Mouse (Mus musculus) T-cell, adult 2 months (primary cell): ENCODE results near the gene Nemf.
"Not testable (repeated sequence)": the region's sequence is repeated elsewhere in the genome, so short reads cannot be mapped to it uniquely, and the experiment has no call there.

Experiments used
- DNase-seq: peaks from one replicate; pipeline ENCODE4 v3.0.0; 2022; ENCODE audit warnings: low spot score

Nemf gene

GRCm38 (mm10) chr12:69356546-69357299, at the start of gene Nemf:
Nemf (minus strand) TSS chr12:69357165.
- DNase-seq: peak; percentile 79

- no peak for DNase-seq
These were observed 45.7 kb upstream of the Nemf start for GRCm38 (mm10) chr12:69402594-69403167.

- no peak for DNase-seq
These were observed 45.1 kb upstream of the Nemf start for GRCm38 (mm10) chr12:69402100-69402499.

- DNase-seq: no peak
These were observed 43.9 kb upstream of the Nemf start for GRCm38 (mm10) chr12:69400871-69401286.

GRCm38 (mm10) chr12:69400367-69400766, 43.4 kb upstream of the Nemf start:
- DNase-seq: no peak

- no peak for DNase-seq
These were observed 37.5 kb upstream of the Nemf start for GRCm38 (mm10) chr12:69394456-69394855.

GRCm38 (mm10) chr12:69393076-69393475, 36.1 kb upstream of the Nemf start:
- DNase-seq: no peak

GRCm38 (mm10) chr12:69390000-69390698, 33.2 kb upstream of the Nemf start:
- no peak for DNase-seq

GRCm38 (mm10) chr12:69389273-69389938, 32.4 kb upstream of the Nemf start:
- no peak for DNase-seq

- no peak for DNase-seq
These were observed 31.4 kb upstream of the Nemf start for GRCm38 (mm10) chr12:69388321-69388869.

GRCm38 (mm10) chr12:69386281-69386732, 29.3 kb upstream of the Nemf start:
- DNase-seq: not testable (repeated sequence)

- DNase-seq: peak; percentile 61
These were observed 28.7 kb upstream of the Nemf start for GRCm38 (mm10) chr12:69385542-69386280.

GRCm38 (mm10) chr12:69384606-69385005, 27.6 kb upstream of the Nemf start:
- DNase-seq: no peak

- no peak for DNase-seq
These were observed 25.9 kb upstream of the Nemf start for GRCm38 (mm10) chr12:69382880-69383279.

- no peak for DNase-seq
These were observed 21.8 kb upstream of the Nemf start for GRCm38 (mm10) chr12:69378558-69379454.

- not testable (repeated sequence) for DNase-seq
These were observed 20.7 kb upstream of the Nemf start for GRCm38 (mm10) chr12:69377636-69378035.

- DNase-seq: no peak
These were observed 20.2 kb upstream of the Nemf start for GRCm38 (mm10) chr12:69377188-69377587.

GRCm38 (mm10) chr12:69376132-69376531, 19.2 kb upstream of the Nemf start:
- no peak for DNase-seq

- DNase-seq: no peak
These were observed 17.1 kb upstream of the Nemf start for GRCm38 (mm10) chr12:69373850-69374766.
